Mouse (Mus musculus) neural tube, embryonic 12.5 days (tissue): ENCODE data around the gene Scube1. TPM values are rescaled to one million over a fixed set of nuclear protein-coding genes. Genes with fewer than 3 reads are reported as not detected.

Experiments
- ATAC-seq: fragments of 200-750 bp; cut with Nextera tagmentation; 2 replicates; pipeline ENCODE4 v1.8.0; 2017; ENCODE audit warnings: low read depth, mild to moderate bottlenecking, moderate TSS enrichment, moderate library complexity; ENCODE audit not compliant: low FRiP score
- H3K27ac ChIP-seq: fragments of 300-500 bp; sonication (generic); 2 replicates; pipeline ENCODE4 v1.5.1; 2016
- H3K27me3 ChIP-seq: fragments of 300-500 bp; sonication (generic); replicated peaks from 2 replicates; pipeline ENCODE4 v1.6.1; 2016; ENCODE audit warnings: mild to moderate bottlenecking
- H3K36me3 ChIP-seq: fragments of 300-500 bp; sonication (generic); 2 replicates; pipeline ENCODE4 v1.6.1; 2016; ENCODE audit warnings: mild to moderate bottlenecking
- H3K4me1 ChIP-seq: fragments of 300-500 bp; sonication (generic); 2 replicates; pipeline ENCODE4 v1.6.1; 2016
- H3K4me2 ChIP-seq: fragments of 300-500 bp; sonication (generic); replicated peaks from 2 replicates; pipeline ENCODE4 v1.6.1; 2016; ENCODE audit warnings: mild to moderate bottlenecking
- H3K4me3 ChIP-seq: fragments of 300-500 bp; sonication (generic); 2 replicates; pipeline ENCODE4 v1.5.1; 2016
- H3K9ac ChIP-seq: fragments of 300-500 bp; sonication (generic); 2 replicates; pipeline ENCODE4 v1.6.1; 2016; ENCODE audit warnings: mild to moderate bottlenecking
- H3K9me3 ChIP-seq: fragments of 300-500 bp; sonication (generic); 2 replicates; pipeline ENCODE4 v1.6.1; 2016; ENCODE audit warnings: mild to moderate bottlenecking
- WGBS: fragments of 180-500 bp; shearing (Covaris S2); methylation state at CpG from one replicate; pipeline ENCODE4 v1.1.7; 2016; 5-methylcytosine and 5-hydroxymethylcytosine counted together
- polyA plus RNA-seq: library from polyadenylated mRNA; unstranded; fragments of >200 nt; fragmentation: Nextera tagmentation; extraction: Ambion mirVana; gene quantifications from 2 replicates; pipeline ENCODE4 v1.2.1, GENCODE M21; 2016

The Scube1 gene
- polyA plus RNA-seq: 29.7 and 32.4 TPM in 2 replicates

GRCm38 (mm10) chr15:83724886-83725269 lies at the start of gene Scube1:
TSS of gene Scube1 (minus strand) at chr15:83725021.
- Histone ChIP-seq H3K9me3 (no peaks in the 10 kb centered on the region), H3K27me3 (peaks cover 8% of the 10 kb centered on the region), H3K4me3 (peak within 1 kb of the TSS; percentile 67), H3K4me1 (peaks cover 32% of the 10 kb centered on the region), H3K4me2 (peak within 1 kb of the TSS; percentile 87), H3K36me3 (peaks cover 7% of the 10 kb centered on the region; the same call in 1 of the 2 replicates), H3K27ac (peak within 1 kb of the TSS; percentile 57; the same call in 1 of the 2 replicates), H3K9ac (peak within 1 kb of the TSS; percentile 83)
- peak; percentile 94 for ATAC-seq
- WGBS: 1% methylated on average over 49 of the region's 51 CpGs

- H3K9me3 ChIP-seq: no peaks in the 10 kb centered on the region
- no peak for ATAC-seq
- no peaks in the 10 kb centered on the region for H3K36me3 ChIP-seq
- H3K27ac ChIP-seq: no peak overlapping the region
- peaks cover 9% of the 10 kb centered on the region; the same call in 1 of the 2 replicates for H3K27me3 ChIP-seq
- 91% methylated on average over 4 of the region's 4 CpGs for WGBS
- H3K9ac ChIP-seq: no peak overlapping the region
- H3K4me3 ChIP-seq: no peak overlapping the region
- no peaks in the 10 kb centered on the region for H3K4me1 ChIP-seq
- no peak overlapping the region for H3K4me2 ChIP-seq
Observed at GRCm38 (mm10) chr15:83772953-83773352, 48.1 kb upstream of the Scube1 start.

- ATAC-seq: no peak
- Histone ChIP-seq H3K36me3 (no peaks in the 10 kb centered on the region), H3K4me1 (no peaks in the 10 kb centered on the region), H3K9ac (no peak overlapping the region), H3K4me3 (no peak overlapping the region), H3K9me3 (no peaks in the 10 kb centered on the region), H3K27ac (no peak overlapping the region), H3K4me2 (no peak overlapping the region), H3K27me3 (0 out of 2 replicates have a peak, but pooled peaks cover 4% of the 10 kb centered on the region)
- 74% methylated on average over 5 of the region's 5 CpGs for WGBS
Observed at GRCm38 (mm10) chr15:83772460-83772859, 47.6 kb upstream of the Scube1 start.

- H3K9me3 ChIP-seq: no peaks in the 10 kb centered on the region
- ATAC-seq: no peak
- no peak overlapping the region for H3K4me3 ChIP-seq
- 77% methylated on average over 8 of the region's 8 CpGs for WGBS
- H3K27me3 ChIP-seq: 0 out of 2 replicates have a peak, but pooled peaks cover 4% of the 10 kb centered on the region
- no peaks in the 10 kb centered on the region for H3K4me1 ChIP-seq
- H3K4me2 ChIP-seq: no peak overlapping the region
- H3K27ac ChIP-seq: no peak overlapping the region
- no peaks in the 10 kb centered on the region for H3K36me3 ChIP-seq
- H3K9ac ChIP-seq: no peak overlapping the region
Observed at GRCm38 (mm10) chr15:83771346-83772053, 46.7 kb upstream of the Scube1 start.

- H3K36me3 ChIP-seq: no peaks in the 10 kb centered on the region
- H3K9me3 ChIP-seq: no peaks in the 10 kb centered on the region
- no peak overlapping the region for H3K4me3 ChIP-seq
- peak; percentile 48; the same call in 1 of the 2 replicates for ATAC-seq
- WGBS: 11% methylated on average over 6 of the region's 6 CpGs
- no peak overlapping the region for H3K9ac ChIP-seq
- no peak overlapping the region for H3K4me2 ChIP-seq
- peaks cover 8% of the 10 kb centered on the region for H3K4me1 ChIP-seq
- no peaks in the 10 kb centered on the region for H3K27me3 ChIP-seq
- no peak overlapping the region for H3K27ac ChIP-seq
Observed at GRCm38 (mm10) chr15:83765388-83766029, 40.7 kb upstream of the Scube1 start.

GRCm38 (mm10) chr15:83761512-83761911 lies 36.7 kb upstream of the Scube1 start:
- Histone ChIP-seq H3K27ac (no peak overlapping the region), H3K4me1 (peaks cover 8% of the 10 kb centered on the region), H3K27me3 (no peaks in the 10 kb centered on the region), H3K4me2 (no peak overlapping the region), H3K9me3 (no peaks in the 10 kb centered on the region), H3K36me3 (no peaks in the 10 kb centered on the region), H3K4me3 (no peak overlapping the region), H3K9ac (no peak overlapping the region)
- no peak for ATAC-seq
- WGBS: 91% methylated on average over 13 of the region's 13 CpGs

GRCm38 (mm10) chr15:83760683-83761082 lies 35.9 kb upstream of the Scube1 start:
- no peaks in the 10 kb centered on the region for H3K9me3 ChIP-seq
- H3K4me3 ChIP-seq: no peak overlapping the region
- H3K4me1 ChIP-seq: peaks cover 5% of the 10 kb centered on the region
- no peak overlapping the region for H3K9ac ChIP-seq
- no peaks in the 10 kb centered on the region for H3K36me3 ChIP-seq
- 4% methylated on average over 10 of the region's 10 CpGs for WGBS
- no peak overlapping the region for H3K4me2 ChIP-seq
- H3K27me3 ChIP-seq: no peaks in the 10 kb centered on the region
- ATAC-seq: no peak
- no peak overlapping the region for H3K27ac ChIP-seq

GRCm38 (mm10) chr15:83758958-83759357 lies 34.1 kb upstream of the Scube1 start:
- no peak for ATAC-seq
- Histone ChIP-seq H3K27ac (no peak overlapping the region), H3K27me3 (no peaks in the 10 kb centered on the region), H3K4me3 (no peak overlapping the region), H3K9me3 (no peaks in the 10 kb centered on the region), H3K9ac (no peak overlapping the region), H3K4me1 (no peaks in the 10 kb centered on the region), H3K4me2 (no peak overlapping the region), H3K36me3 (no peaks in the 10 kb centered on the region)
- 11% methylated on average over 4 of the region's 4 CpGs for WGBS

- Histone ChIP-seq H3K4me2 (no peak overlapping the region), H3K27ac (no peak overlapping the region), H3K36me3 (no peaks in the 10 kb centered on the region), H3K27me3 (no peaks in the 10 kb centered on the region), H3K9ac (no peak overlapping the region), H3K4me1 (no peaks in the 10 kb centered on the region), H3K4me3 (no peak overlapping the region), H3K9me3 (no peaks in the 10 kb centered on the region)
- 28% methylated on average over 9 of the region's 9 CpGs for WGBS
- no peak for ATAC-seq
Observed at GRCm38 (mm10) chr15:83756742-83757141, 31.9 kb upstream of the Scube1 start.

- H3K27me3 ChIP-seq: no peaks in the 10 kb centered on the region
- no peak overlapping the region for H3K4me3 ChIP-seq
- no peak for ATAC-seq
Observed at GRCm38 (mm10) chr15:83749436-83749835, 24.6 kb upstream of the Scube1 start.

GRCm38 (mm10) chr15:83748986-83749385 lies 24.2 kb upstream of the Scube1 start:
- H3K36me3 ChIP-seq: no peaks in the 10 kb centered on the region
- H3K4me2 ChIP-seq: no peak overlapping the region
- H3K27ac ChIP-seq: no peak overlapping the region
- ATAC-seq: no peak
- H3K9me3 ChIP-seq: no peaks in the 10 kb centered on the region
- H3K27me3 ChIP-seq: no peaks in the 10 kb centered on the region
- no peak overlapping the region for H3K4me3 ChIP-seq
- no peaks in the 10 kb centered on the region for H3K4me1 ChIP-seq
- H3K9ac ChIP-seq: no peak overlapping the region
- 77% methylated on average over 6 of the region's 6 CpGs for WGBS

More at GRCm38 (mm10) chr15:83749436-83749835, 24.6 kb upstream of the Scube1 start:
- Histone ChIP-seq H3K4me1 (no peaks in the 10 kb centered on the region), H3K4me2 (no peak overlapping the region), H3K9ac (no peak overlapping the region), H3K27ac (no peak overlapping the region), H3K36me3 (no peaks in the 10 kb centered on the region), H3K9me3 (no peaks in the 10 kb centered on the region)
- 59% methylated on average over 9 of the region's 9 CpGs for WGBS

- no peak overlapping the region for H3K4me3 ChIP-seq
- H3K27me3 ChIP-seq: no peaks in the 10 kb centered on the region
- H3K36me3 ChIP-seq: no peaks in the 10 kb centered on the region
- 69% methylated on average over 16 of the region's 16 CpGs for WGBS
- H3K9me3 ChIP-seq: no peaks in the 10 kb centered on the region
- no peaks in the 10 kb centered on the region for H3K4me1 ChIP-seq
- no peak overlapping the region for H3K9ac ChIP-seq
- no peak overlapping the region for H3K27ac ChIP-seq
- H3K4me2 ChIP-seq: no peak overlapping the region
- ATAC-seq: no peak
Observed at GRCm38 (mm10) chr15:83746311-83746710, 21.5 kb upstream of the Scube1 start.
